Mouse (Mus musculus): ENCODE results near the gene Rbm48.

- TF ChIP-seq CTCF (conservative IDR thresholded peaks at IDR 0.05; ENCODE audit: low read length) (no peak), POU5F1 (IDR thresholded peaks at IDR 0.05; ENCODE audit: borderline replicate concordance, low read length) (no peak), NANOG (IDR thresholded peaks at IDR 0.05; ENCODE audit: borderline replicate concordance, low read length) (no peak)
Observed at GRCm38 (mm10) chr5:3635286-3635685, 38.9 kb upstream of the Rbm48 start.
